Mouse (Mus musculus) natural killer cell, adult 2 months (primary cell): ENCODE data around the gene Vmn2r37.
"Not testable (repeated sequence)": the region's sequence is repeated elsewhere in the genome, so short reads cannot be mapped to it uniquely, and the experiment has no call there.

Experiments used
- DNase-seq, 2 experiments: peaks; one replicate each; pipeline ENCODE4 v3.0.0; 2022; ENCODE audit warnings: low spot score in 2 of 2

Gene Vmn2r37

GRCm38 (mm10) chr7:9223553-9223952 is at the start of gene Vmn2r37:
Gene Vmn2r37, minus strand, starts transcription at chr7:9223653.
- DNase-seq, result not testable (repeated sequence)
